Mouse (Mus musculus) limb, embryonic 15.5 days (tissue): ENCODE measurements at regions not wholly inside any gene's neighbourhood (a gene's known extent, or its start where the extent isn't known, plus 50 kb on each side); places are given as distances from the start of the nearest gene placed in this dataset.

ENCODE experiments used
- ATAC-seq: fragments of 200-750 bp; cut with Nextera tagmentation; 2 replicates; pipeline ENCODE4 v1.8.0; 2017; ENCODE audit warnings: low read depth, moderate TSS enrichment; ENCODE audit not compliant: insufficient number of reproducible peaks, low FRiP score, low TSS enrichment
- H3K27ac ChIP-seq: fragments of 300-500 bp; sonication (generic); 2 replicates; pipeline ENCODE4 v1.5.1; 2015; ENCODE audit warnings: moderate library complexity, mild to moderate bottlenecking, inconsistent platforms
- H3K27me3 ChIP-seq: fragments of 300-500 bp; sonication (generic); 2 replicates; pipeline ENCODE4 v1.6.1; 2015; ENCODE audit warnings: inconsistent platforms
- H3K36me3 ChIP-seq: fragments of 300-500 bp; sonication (generic); 2 replicates; pipeline ENCODE4 v1.6.1; 2015; ENCODE audit warnings: inconsistent platforms
- H3K4me1 ChIP-seq: fragments of 300-500 bp; sonication (generic); 2 replicates; pipeline ENCODE4 v1.6.1; 2015; ENCODE audit warnings: inconsistent platforms
- H3K4me2 ChIP-seq: fragments of 300-500 bp; sonication (generic); 2 replicates; pipeline ENCODE4 v1.6.1; 2015; ENCODE audit warnings: mild to moderate bottlenecking, inconsistent platforms
- H3K4me3 ChIP-seq: fragments of 300-500 bp; sonication (generic); 2 replicates; pipeline ENCODE4 v1.5.1; 2015; ENCODE audit warnings: mild to moderate bottlenecking, inconsistent platforms
- H3K9ac ChIP-seq: fragments of 300-500 bp; sonication (generic); 2 replicates; pipeline ENCODE4 v1.6.1; 2015; ENCODE audit warnings: inconsistent platforms
- H3K9me3 ChIP-seq: fragments of 300-500 bp; sonication (generic); 2 replicates; pipeline ENCODE4 v1.6.1; 2016; ENCODE audit warnings: inconsistent platforms
- WGBS: fragments of 180-500 bp; shearing (Covaris S2); methylation state at CpG from one replicate; pipeline ENCODE4 v1.1.7; 2015; 5-methylcytosine and 5-hydroxymethylcytosine counted together

GRCm38 (mm10) chr16:15052389-15052923, 146.1 kb downstream of the Efcab1 start:
- no peaks in the 10 kb centered on the region for H3K9me3 ChIP-seq
- H3K4me2 ChIP-seq: peak overlapping the region; percentile 36
- no peaks in the 10 kb centered on the region for H3K36me3 ChIP-seq
- H3K4me1 ChIP-seq: peaks cover 46% of the 10 kb centered on the region
- ATAC-seq: no peak; the same call in 1 of the 2 replicates
- no peaks in the 10 kb centered on the region for H3K27me3 ChIP-seq
- WGBS: 19% methylated on average over 7 of the region's 7 CpGs
- H3K4me3 ChIP-seq: no peak overlapping the region
- H3K9ac ChIP-seq: no peak overlapping the region
- peak overlapping the region; percentile 87 for H3K27ac ChIP-seq

GRCm38 (mm10) chr16:15052924-15053793, 146.8 kb downstream of the Efcab1 start:
- ATAC-seq: peak; percentile 89
- 5% methylated on average over 16 of the region's 16 CpGs for WGBS
- Histone ChIP-seq H3K4me3 (no peak overlapping the region), H3K4me2 (peak overlapping the region; percentile 36), H3K4me1 (peaks cover 46% of the 10 kb centered on the region), H3K9ac (no peak overlapping the region), H3K27ac (peak overlapping the region; percentile 87), H3K9me3 (no peaks in the 10 kb centered on the region), H3K36me3 (no peaks in the 10 kb centered on the region), H3K27me3 (no peaks in the 10 kb centered on the region)

GRCm38 (mm10) chr16:15053840-15054239, 147.4 kb downstream of the Efcab1 start:
- WGBS: 8% methylated on average over 4 of the region's 4 CpGs
- Histone ChIP-seq H3K4me3 (no peak overlapping the region), H3K9ac (no peak overlapping the region), H3K4me1 (peaks cover 46% of the 10 kb centered on the region), H3K27me3 (no peaks in the 10 kb centered on the region), H3K27ac (peak overlapping the region; percentile 87), H3K4me2 (no peak overlapping the region), H3K36me3 (no peaks in the 10 kb centered on the region), H3K9me3 (no peaks in the 10 kb centered on the region)
- ATAC-seq: no peak

- 24% methylated on average over 5 of the region's 5 CpGs for WGBS
- 0 out of 2 replicates have a peak, but pooled peaks have one; percentile 43 for ATAC-seq
These were observed 148.0 kb downstream of the Efcab1 start for GRCm38 (mm10) chr16:15054306-15055001.

GRCm38 (mm10) chr16:15055697-15056096, 149.3 kb downstream of the Efcab1 start:
- H3K27me3 ChIP-seq: no peaks in the 10 kb centered on the region
- no peak overlapping the region for H3K4me3 ChIP-seq
- peak overlapping the region; percentile 75 for H3K27ac ChIP-seq
- no peaks in the 10 kb centered on the region for H3K36me3 ChIP-seq
- ATAC-seq: 0 out of 2 replicates have a peak, but pooled peaks have one; percentile 5
- no peak overlapping the region for H3K9ac ChIP-seq
- 61% methylated on average over 5 of the region's 5 CpGs for WGBS
- H3K9me3 ChIP-seq: no peaks in the 10 kb centered on the region
- no peak overlapping the region for H3K4me2 ChIP-seq
- peaks cover 46% of the 10 kb centered on the region for H3K4me1 ChIP-seq

More at GRCm38 (mm10) chr16:15054306-15055001, 148.0 kb downstream of the Efcab1 start:
- Histone ChIP-seq H3K4me2 (no peak overlapping the region), H3K27ac (peak overlapping the region; percentile 54), H3K9ac (no peak overlapping the region), H3K27me3 (no peaks in the 10 kb centered on the region), H3K36me3 (no peaks in the 10 kb centered on the region), H3K9me3 (no peaks in the 10 kb centered on the region), H3K4me1 (peaks cover 46% of the 10 kb centered on the region), H3K4me3 (no peak overlapping the region)

- Histone ChIP-seq H3K9me3 (no peaks in the 10 kb centered on the region), H3K36me3 (no peaks in the 10 kb centered on the region), H3K27ac (no peak overlapping the region), H3K27me3 (no peaks in the 10 kb centered on the region), H3K9ac (no peak overlapping the region), H3K4me2 (no peak overlapping the region), H3K4me1 (peaks cover 4% of the 10 kb centered on the region; the same call in 1 of the 2 replicates), H3K4me3 (no peak overlapping the region)
- 84% methylated on average over 7 of the region's 7 CpGs for WGBS
- no peak for ATAC-seq
These were observed 164.1 kb downstream of the Efcab1 start for GRCm38 (mm10) chr16:15070485-15070960.

- H3K4me2 ChIP-seq: no peak overlapping the region
- no peak for ATAC-seq
- no peak overlapping the region for H3K4me3 ChIP-seq
- H3K27ac ChIP-seq: no peak overlapping the region
- H3K9ac ChIP-seq: no peak overlapping the region
- H3K9me3 ChIP-seq: no peaks in the 10 kb centered on the region
- peaks cover 4% of the 10 kb centered on the region; the same call in 1 of the 2 replicates for H3K4me1 ChIP-seq
- H3K27me3 ChIP-seq: no peaks in the 10 kb centered on the region
- H3K36me3 ChIP-seq: no peaks in the 10 kb centered on the region
These were observed 168.0 kb downstream of the Efcab1 start for GRCm38 (mm10) chr16:15074407-15074806.

- Histone ChIP-seq H3K4me2 (no peak overlapping the region), H3K4me3 (no peak overlapping the region), H3K9me3 (no peaks in the 10 kb centered on the region), H3K9ac (no peak overlapping the region), H3K4me1 (peaks cover 21% of the 10 kb centered on the region), H3K27ac (peak overlapping the region; percentile 95), H3K36me3 (no peaks in the 10 kb centered on the region), H3K27me3 (no peaks in the 10 kb centered on the region)
- no peak for ATAC-seq
- 62% methylated on average over 3 of the region's 3 CpGs for WGBS
These were observed 177.3 kb downstream of the Efcab1 start for GRCm38 (mm10) chr16:15083692-15084091.

- Histone ChIP-seq H3K27me3 (no peaks in the 10 kb centered on the region), H3K9me3 (no peaks in the 10 kb centered on the region), H3K4me2 (peak overlapping the region; percentile 69), H3K27ac (peak overlapping the region; percentile 95), H3K4me3 (peak overlapping the region; percentile 47), H3K36me3 (no peaks in the 10 kb centered on the region), H3K9ac (peak overlapping the region; percentile 42; the same call in 1 of the 2 replicates), H3K4me1 (peaks cover 21% of the 10 kb centered on the region)
- no peak for ATAC-seq
- 17% methylated on average over 10 of the region's 10 CpGs for WGBS
These were observed 177.8 kb downstream of the Efcab1 start for GRCm38 (mm10) chr16:15084147-15084752.

GRCm38 (mm10) chr16:15084753-15085728, 178.6 kb downstream of the Efcab1 start:
- ATAC-seq: peak; percentile 90
- H3K27ac ChIP-seq: peak overlapping the region; percentile 95
- H3K4me1 ChIP-seq: peaks cover 21% of the 10 kb centered on the region
- peak overlapping the region; percentile 42 for H3K9ac ChIP-seq
- peak overlapping the region; percentile 47 for H3K4me3 ChIP-seq
- H3K36me3 ChIP-seq: no peaks in the 10 kb centered on the region
- under 1% methylated on average over 56 of the region's 56 CpGs for WGBS
- H3K27me3 ChIP-seq: no peaks in the 10 kb centered on the region
- peak overlapping the region; percentile 69 for H3K4me2 ChIP-seq
- no peaks in the 10 kb centered on the region for H3K9me3 ChIP-seq
